Mouse (Mus musculus): ENCODE measurements around the gene Bpgm.
A peak's percentile ranks its signal among the peaks of the same experiment; 100 is the strongest.

Bpgm gene

DNA sequence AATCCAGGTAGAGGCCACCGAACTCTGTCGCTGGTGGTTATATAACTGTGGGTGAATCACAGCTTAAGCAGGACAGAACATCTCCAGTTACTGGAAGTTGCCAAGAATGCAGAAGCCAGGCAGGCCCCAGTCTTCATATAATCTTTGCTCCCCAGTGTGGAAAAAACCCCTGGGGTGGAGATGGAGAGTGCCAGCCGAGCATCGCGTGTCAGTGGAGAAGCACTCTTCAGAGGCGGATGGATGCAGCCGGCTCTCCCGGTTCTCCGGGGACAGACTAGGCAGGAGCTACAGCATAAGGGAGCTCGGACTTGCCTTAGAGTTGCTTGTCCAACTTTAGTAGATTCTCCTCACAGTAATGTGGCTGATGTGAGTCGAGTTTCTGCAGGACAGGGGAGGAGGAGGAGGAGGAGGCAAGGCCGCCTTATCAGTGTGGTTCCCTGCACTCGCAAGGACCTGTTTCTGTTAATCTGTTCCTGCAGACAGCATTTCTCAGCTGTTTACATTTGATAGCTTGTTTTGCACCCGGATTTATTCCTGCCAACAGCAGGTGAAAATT is 10.1 kb downstream of the Bpgm start:
- DNase-seq: no peak

DNA sequence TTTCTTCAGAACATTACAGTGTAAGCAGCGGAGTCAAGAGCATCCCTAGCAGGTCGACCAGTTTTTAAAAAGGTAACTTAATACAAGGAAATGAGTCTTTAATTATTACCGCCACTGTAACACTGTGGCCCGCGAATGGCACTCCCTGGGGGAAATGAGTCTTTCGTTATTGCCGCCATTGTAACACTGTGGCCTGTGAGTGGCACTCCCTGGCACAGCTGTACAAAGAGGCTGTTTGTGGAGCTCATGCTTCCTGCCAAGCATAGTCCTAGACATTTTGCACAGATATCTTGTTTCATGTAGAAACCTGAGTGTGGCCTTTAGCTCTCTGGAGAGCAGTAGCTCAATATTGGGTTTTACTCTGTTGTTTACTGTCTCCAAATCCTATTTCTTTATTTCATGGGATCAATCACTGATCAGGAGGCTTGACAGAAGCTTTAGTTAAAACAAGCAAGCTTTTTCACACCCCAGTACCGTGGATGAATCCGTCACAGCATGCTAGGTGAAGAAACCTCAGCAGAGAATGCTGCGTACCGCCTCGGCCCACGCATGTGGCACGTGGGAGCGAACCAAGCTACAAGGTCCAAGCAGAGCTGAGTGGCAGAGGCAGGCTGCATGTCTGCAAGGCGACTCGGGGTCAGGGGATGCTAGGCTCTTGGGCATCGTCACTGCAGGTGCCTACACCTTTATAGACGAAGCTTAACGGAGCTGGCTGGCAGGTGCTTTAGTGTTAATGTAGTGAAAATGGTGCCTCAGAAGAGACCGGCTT is 17.5 kb downstream of the Bpgm start:
- no peak for DNase-seq

DNA sequence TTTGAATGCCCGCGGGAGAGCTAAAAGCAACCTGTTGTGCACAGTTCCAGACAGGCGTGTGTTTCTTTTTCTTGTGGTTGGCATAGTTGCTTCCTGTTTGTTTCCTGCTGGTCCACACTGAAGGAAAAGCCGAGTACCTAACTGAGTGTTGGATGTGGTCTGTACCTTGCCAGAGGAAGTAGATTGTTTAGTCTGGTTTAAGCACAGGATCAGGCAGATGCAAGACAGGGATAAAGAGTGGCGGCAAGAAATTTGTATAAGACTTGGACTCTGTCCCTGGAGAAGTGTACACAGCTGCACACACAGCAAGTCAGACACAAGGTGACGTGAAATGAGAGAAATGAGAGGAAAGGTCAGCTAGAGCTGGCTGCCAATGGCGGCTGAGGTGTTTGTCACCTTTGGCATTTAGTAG is 19.1 kb downstream of the Bpgm start:
- peak; percentile 62 for DNase-seq

DNA sequence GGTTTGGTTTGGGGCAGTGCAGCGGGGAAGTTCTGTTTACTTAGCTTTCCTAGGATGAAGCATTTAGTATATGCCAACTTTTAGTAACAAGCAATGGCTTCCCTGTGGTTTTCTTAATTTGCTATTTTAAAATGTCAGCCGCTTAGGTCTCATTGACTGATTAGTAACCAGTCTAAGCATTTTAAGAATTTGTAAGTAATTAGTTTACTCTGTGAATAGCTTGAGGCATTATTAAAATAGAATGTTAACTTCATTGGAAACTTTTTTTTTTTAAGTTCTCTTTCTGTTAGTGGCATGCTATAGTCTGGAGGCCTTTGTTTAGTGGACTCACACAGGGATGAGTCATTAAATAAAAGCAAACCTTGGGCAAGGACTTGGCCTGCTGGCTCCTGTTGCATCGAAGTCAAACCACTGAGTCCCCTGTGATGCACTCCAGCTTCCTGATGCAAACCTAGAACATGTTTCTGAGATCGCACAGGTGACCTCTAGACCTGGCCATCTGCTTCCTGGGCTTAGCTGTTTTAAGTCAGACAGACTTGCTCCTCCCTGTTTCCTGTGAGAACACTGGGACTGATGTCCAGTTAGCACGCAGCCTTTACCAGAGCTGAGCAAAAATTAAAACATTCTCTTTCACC is 22.1 kb downstream of the Bpgm start:
- DNase-seq: no peak

DNA sequence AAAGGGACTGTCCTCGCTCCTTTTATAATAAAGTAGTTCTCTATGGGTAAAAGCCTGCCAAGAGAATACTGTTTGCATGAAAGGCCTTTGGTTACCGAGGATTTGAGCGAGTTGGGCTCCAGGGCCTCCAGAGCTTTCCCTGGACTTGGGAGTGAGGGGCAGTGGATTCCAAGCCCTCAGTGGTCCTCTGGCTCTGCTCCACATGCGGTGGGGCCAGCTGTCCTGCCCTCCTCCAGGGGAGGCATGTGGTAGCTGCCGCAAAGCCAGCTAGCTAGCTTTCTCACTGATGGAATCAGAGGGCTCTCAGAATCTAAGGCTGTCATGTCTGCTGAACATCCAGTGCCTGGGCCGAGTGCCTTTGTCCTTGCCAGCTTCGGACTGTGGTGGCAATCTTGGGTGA is 26.3 kb downstream of the Bpgm start:
- DNase-seq: no peak

DNA sequence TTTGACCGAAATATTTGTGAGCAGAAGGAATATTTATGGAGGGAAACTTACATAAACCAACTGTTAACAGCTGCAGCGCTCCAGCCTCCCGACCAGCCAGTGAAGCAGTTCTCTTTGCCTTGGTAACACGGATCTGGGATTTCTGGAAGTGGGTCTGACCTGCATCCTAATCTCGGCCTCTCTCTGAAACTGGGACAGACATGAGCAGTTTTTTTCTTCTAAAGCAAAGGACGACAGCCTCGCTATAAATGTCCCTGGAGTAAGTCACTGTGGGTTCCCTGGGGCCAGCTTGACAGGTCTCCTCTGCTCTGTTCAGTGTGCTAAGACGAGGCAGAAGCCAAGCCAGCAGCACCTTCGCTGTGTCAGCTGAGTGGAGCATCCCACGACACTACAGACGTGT is 29.9 kb downstream of the Bpgm start:
- no peak for DNase-seq

DNA sequence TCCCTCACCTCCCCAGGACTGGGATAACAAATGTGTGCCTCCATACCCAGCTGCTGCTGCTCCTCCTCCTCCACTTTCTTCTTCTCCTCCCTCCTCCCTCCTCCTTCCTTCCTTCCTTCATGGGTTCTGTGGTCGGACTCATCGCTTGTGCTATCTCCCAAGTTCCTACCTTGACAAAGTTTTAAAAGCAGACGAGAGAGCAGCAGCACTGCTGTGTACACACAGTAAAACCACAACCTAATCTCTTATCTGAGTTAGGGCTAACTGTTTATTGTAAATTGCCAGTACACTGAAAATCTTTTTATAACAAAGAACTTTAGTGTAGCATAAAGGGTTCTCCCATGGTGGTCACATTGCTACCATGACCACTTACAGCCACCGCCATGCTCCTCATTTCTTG is 31.6 kb downstream of the Bpgm start:
- DNase-seq: no peak

DNA sequence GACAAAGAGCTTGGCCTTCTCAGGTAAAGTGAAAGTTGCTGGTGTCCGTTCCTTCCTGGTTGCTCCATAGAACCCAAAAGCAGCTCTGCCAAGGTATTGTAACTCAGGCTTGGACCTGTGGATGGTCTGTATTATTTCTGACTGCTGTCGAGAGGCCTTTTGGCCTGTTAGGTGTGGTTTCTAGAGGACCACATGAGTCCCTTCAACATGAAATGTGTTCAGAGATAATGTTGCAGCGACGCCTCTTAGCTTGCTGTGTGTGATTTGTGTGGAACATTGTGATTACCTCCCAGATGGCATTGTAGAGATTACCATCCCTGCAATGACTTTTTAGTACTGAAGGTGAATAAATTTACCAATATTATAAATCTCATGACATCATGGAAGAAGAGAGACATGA is 32.0 kb downstream of the Bpgm start:
- no peak for DNase-seq

DNA sequence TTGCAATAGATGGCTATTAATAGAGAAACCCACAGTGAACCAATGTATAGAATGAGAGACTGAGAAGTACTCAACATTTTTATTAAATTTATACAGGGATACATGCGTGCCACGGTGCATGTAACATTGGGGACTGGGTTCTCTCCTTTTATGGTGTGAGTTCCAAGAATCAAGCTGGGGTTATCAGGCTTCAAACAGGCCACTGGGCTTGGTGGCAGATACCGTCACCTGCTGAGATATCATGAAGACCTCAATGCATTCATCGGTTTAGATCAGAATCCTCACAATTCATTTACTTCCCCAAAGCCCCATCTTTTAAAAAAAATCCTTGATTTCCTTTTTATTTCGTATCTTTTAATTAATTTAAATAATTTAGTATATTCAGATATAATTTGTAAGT is 34.3 kb downstream of the Bpgm start:
- DNase-seq: no peak

DNA sequence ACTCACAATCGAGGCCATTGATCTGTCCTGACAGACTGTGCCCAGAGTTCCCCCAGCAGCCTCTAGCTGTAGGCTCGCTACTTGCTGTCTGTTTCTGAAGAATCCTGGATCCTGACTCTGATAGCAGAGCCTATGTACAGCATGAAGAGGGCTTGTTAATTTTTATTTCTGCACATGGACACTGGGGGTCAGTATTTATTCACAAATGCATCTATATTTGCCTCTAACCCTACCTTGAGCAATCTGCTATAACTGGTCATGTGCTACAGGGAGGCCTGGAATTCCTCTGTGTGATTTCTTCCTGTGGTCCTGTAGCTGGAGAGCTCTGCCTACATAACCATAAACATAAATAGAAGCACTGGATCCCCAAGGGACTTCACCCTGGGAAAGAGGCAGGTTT is 35.4 kb downstream of the Bpgm start:
- DNase-seq: peak; percentile 43

DNA sequence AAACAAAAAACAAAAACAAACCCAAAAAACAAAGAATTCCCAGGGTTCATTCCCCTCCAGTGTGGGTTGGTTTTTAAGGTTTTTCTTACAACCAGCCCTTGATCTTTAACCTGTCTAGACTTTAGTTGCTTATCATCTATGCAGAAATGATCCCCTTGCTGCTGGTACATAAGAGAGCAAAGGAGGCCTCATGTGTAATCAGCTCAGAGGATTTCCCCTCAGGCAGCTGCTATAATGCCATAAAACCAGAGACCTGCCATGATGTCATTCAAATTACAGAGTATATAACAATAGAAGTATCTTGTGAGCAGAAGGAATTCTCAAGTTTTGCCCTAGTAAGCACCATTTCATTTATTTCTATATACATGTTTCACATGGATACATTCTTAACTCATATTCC is 36.7 kb downstream of the Bpgm start:
- DNase-seq: no peak

DNA sequence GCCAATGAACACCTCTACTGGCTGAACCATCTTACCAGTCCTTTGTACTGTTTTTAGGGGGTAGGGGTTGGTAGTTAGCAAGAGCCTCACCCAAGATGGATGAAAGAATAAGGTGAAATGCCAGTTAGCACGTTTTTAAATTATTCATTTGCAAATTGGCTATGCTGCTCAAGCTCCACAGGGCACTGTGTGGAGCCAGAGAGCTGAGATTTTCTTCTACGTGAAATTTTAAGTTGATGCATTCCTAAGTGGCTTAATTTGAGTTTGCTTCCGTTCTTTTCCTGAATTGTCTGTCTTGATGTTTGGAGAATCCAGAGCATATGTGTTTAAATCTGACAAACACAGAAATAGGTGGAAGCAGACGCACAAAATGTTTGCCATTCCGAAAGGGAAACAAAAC is 38.6 kb downstream of the Bpgm start:
- DNase-seq: peak; percentile 32

DNA sequence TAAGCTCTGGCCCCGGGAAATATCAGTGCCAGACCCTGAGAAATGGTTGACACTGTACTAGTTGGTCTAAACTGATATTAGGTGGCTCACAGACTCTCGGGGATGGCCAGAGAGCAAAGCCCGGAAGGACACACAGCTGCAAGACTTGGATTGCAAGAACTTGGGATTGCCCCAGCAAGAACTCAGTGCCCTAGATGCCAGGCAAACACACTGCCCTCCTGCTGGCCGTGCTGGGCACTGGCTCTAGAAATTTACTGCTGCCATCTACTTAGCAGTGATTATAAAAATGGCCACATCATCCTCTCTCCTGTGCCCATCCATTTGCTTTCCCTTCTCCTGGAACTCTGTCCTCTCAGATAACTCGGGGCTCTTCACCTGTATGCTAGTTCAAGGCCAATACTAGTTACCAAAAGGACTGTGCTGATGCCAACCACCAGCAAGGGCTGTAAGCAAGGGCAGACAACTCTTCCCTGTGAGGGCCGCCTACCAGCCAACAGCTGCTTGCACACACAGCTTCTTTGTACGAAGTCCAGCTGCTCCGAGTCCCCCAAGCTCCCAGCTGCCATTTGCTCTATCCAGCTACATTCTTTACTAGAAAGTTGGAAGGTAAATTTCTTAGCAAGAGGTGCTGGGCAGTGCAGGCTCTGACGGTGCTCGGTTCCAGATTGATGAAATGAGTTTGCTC is 39.2 kb downstream of the Bpgm start:
- no peak for DNase-seq

DNA sequence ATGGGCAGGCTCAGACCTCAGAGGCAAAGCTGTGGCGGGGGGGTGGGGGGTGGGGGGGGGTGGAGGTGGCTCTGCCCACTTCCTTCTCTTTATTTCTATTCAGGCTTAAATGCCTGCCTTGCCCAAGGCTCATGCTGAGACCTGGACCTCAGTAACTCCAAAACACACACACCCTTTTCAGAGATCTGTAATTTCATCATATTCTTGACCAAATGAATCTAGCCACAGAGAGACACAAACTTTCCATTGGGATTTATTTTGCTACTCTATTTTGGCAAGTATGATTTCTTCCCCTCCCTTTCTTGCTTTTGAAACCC is 39.7 kb downstream of the Bpgm start:
- no peak for DNase-seq

DNA sequence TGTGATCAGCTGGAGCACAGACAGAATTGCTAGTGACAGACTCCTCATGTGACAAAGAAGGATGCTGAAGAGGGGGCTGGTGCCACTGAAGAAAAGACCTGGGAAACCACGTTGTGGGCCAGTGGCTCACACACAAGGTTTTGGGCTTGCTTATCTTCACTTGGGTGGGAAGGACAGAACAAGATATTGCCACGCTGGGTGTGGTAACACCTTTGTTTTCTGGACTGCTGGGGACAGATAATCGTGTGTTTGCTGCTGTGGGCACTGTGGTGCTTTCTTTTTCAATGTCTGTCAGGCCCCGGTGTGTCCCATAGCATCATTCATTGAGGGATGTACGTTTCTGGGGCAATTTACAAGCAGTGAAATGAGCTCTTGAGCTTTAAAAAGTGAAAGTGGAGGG is 41.7 kb downstream of the Bpgm start:
- no peak for DNase-seq

DNA sequence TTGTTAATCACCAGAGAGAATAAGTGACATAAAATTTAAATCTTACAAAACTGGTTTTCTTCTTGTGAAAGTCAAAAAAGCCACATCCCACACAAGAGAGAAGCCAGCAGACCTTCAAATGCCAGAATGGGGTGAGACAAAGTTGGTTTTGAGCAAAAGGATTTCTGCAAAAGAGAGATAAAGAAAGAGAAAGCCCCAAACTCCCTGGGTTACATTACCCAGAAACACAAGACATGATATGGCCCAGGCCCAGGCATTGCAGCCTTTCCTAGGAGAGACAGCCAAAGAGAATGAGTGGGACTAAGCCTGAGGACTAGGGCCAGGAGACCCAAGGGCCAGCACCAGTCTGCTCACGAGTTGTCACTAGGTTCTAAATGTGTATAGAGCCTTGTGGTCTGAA is 43.1 kb downstream of the Bpgm start:
- no peak for DNase-seq

DNA sequence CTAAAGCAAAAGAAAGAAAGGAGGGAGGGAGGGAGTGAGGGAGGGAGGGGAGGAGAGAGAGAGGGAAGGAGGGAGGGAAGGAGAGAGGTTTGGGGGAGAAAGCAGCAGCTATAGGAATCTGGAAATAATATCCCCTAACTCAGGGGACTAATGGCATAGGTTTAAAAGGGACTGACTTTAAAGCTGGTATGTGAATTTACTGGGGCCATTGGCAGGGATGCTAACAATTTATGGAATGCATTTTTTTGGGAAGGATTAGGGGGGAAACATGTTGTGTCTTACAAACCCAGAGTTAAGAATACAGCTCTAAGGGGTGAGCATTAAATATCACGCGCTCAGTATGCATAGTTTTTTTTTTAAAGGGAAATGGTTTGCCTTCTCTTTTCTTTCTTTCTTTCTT is 44.5 kb downstream of the Bpgm start:
- DNase-seq: no peak

DNA sequence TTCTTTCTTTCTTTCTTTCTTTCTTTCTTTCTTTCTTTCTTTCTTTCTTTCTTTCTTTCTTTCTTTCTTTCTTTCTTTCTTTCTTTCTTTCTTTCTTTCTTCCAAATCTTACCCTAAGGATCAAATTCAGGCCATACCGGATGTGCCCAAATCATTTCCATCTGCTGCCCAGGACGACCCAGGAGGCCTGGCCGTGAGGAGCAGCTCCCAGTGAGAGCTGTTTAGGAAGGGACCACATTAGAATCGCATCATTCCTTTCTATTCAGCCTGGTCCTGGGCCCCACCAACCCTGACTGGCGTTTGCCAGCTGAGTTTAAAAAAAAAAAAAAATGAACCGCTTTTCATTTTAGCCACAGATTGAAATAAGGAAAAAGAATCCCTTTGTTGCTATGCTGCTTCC is 44.9 kb downstream of the Bpgm start:
- DNase-seq: no peak

DNA sequence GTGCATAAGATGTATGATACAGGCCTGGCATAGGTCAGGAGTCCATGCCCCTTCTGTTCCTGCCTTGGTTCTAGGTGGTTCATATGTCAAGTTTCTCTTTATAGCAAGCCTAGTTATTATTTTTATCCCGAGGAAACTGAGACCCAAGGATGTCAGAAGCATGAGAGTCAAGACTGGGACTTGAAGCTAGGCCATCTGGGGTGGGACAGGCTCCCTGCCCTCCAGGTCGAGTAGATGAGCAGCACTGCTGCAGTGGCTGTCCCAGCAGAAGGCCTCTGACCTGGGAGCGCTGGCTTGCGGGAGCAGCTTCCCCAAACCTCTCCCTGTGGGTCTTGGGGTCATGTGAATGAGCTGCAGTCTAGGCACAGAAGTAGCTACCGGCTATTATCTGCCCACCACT is 47.5 kb downstream of the Bpgm start:
- no peak for DNase-seq

DNA sequence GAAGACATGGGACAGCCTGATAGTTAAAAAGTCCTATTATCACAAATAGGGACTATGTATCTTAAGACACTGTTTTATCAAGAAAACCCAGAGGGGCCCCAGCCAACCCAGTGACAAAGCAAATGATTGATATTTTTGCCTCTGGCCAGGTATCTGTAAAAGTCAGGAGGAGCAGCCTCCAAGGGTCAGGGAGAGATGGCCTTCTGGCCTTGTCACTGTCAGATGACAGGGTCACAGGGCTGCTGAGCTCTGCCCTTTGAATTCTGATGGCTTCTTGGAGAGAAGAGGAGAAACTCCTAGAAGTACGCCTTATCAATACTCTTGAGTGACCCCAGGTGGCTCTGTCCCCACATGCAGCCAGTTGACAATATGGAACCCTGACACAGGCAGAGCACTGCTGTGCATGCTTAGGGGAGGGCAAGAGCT is 49.5 kb downstream of the Bpgm start:
- no peak for DNase-seq

DNA sequence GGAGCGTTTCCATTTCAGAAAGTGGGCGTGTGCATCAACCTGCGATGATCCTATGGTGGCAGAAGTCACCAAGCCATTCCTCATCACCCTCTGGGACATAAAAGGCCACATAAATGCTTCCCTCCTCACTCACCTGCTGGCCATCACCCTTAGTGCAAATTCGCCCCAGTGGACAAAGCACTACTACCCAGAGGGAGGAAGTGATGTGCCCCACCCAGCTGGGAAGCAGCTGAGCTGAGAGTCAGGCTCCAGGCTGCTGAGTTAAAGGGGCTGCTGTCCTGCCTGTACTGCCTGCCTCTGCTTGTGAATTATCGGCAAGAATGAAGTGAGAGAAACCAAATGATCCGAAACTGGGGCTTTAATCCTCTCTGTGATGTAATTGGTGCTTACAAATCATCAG is 49.9 kb downstream of the Bpgm start:
- DNase-seq: no peak

DNA sequence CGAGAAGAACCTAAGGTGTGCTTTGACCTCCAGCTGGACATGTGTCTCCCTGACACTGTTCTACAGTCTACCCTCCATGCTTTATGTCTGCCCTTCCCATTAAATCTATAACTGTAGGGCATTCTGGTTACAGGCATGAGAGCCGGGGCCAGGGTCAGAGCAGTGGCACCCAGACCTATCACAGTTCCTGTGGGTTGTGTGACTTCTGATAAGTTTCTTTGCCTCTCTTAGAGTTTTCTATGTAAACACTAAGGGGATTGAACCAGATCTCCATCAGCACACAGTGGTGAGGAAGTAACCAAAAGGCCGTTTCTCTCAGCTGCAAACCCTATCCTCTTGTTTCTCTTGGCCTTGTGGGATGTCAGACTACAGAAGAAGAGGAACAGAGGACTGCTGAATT is 50.4 kb downstream of the Bpgm start:
- DNase-seq: no peak

DNA sequence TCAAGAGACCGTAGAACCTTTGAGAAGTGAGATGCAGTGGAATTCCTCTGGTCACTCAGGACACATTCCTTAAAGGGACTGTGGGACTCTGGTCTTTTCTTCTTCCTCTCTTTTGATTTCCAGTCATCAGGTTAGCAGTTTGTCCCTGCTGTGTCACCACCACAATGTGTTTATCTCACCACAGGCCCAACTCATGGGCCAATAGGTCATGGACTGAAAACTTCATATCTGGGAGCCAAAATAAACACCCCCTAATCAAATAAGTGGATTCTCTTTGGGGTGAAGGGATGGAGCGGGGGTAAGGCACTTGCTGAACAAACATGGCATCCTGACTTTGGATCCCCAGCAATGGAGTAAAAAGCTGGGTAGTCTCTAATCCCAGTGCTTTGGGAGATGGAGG is 52.1 kb downstream of the Bpgm start:
- DNase-seq: no peak

DNA sequence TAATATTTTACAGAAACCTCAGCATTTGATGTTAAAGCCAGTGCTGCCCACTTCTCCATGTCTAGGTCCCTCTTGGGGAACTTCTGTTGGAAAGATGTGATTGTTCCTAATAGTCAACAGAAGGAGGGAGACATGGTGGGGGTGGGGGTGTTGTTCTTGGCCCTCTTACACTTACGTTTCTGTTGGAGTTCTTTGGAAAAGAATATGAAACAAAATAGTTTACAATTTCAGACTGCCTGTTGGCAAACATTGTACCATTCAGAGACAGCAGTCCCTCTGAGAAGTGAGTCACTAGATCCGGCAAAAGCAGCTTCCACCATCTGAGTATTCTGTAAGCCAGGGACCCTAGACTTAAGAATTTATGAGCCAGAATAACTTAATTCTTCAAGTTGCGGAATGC is 54.0 kb downstream of the Bpgm start:
- DNase-seq: no peak

All from kidney, postnatal 14 days (tissue).